ENCODE assay signal across 8 mouse cellular contexts in genomic region chr2:26908710-26909386, GRCm38 (mm10). TPM values are rescaled to one million over a fixed set of nuclear protein-coding genes. Genes with fewer than 3 reads are reported as not detected.
DNase-seq lines count a peak whose midpoint lies in the region; ATAC-seq lines count a peak whose summit lies in the region.

No protein-coding gene starts in this region.

- H3K4me2 ChIP-seq in kidney, embryonic 16.5 days (replicated peaks; ENCODE audit: low read depth, low read length): peak overlapping the region; percentile 71
- peak overlapping the region; percentile 83 for H3K4me2 ChIP-seq in embryonic facial prominence, embryonic 14.5 days (ENCODE audit: low read depth, low read length)
- H3K4me2 ChIP-seq in limb, embryonic 12.5 days: peak overlapping the region; percentile 100
- peak overlapping the region; percentile 67 for H3K4me2 ChIP-seq in stomach, embryonic 15.5 days

- H3K27ac ChIP-seq in kidney, embryonic 16.5 days (ENCODE audit: low read length): no peak overlapping the region
- H3K27ac ChIP-seq in embryonic facial prominence, embryonic 14.5 days (replicated peaks; ENCODE audit: low read depth, low read length): no peak overlapping the region
- no peak overlapping the region for H3K27ac ChIP-seq in limb, embryonic 12.5 days
- no peak overlapping the region for H3K27ac ChIP-seq in stomach, embryonic 15.5 days

- no peaks in the 10 kb centered on the region for H3K9me3 ChIP-seq in kidney, embryonic 16.5 days (ENCODE audit: low read length)
- no peaks in the 10 kb centered on the region for H3K9me3 ChIP-seq in embryonic facial prominence, embryonic 14.5 days (ENCODE audit: control insufficient read depth, low read length)
- H3K9me3 ChIP-seq in limb, embryonic 12.5 days: no peaks in the 10 kb centered on the region
- H3K9me3 ChIP-seq in stomach, embryonic 15.5 days: no peaks in the 10 kb centered on the region

- no peak for ATAC-seq in kidney, embryonic 16.5 days (ENCODE audit: low FRiP score, low TSS enrichment)
- ATAC-seq in embryonic facial prominence, embryonic 14.5 days (ENCODE audit: low read depth): no peak
- no peak for ATAC-seq in limb, embryonic 12.5 days (ENCODE audit: insufficient number of reproducible peaks, insufficient read depth, low FRiP score, low TSS enrichment, low read depth)
- ATAC-seq in stomach, embryonic 15.5 days (ENCODE audit: insufficient read depth, low FRiP score, low read depth): no peak

- H3K36me3 ChIP-seq in kidney, embryonic 16.5 days (ENCODE audit: insufficient read depth, low read length): peaks cover 54% of the 10 kb centered on the region
- H3K36me3 ChIP-seq in embryonic facial prominence, embryonic 14.5 days (ENCODE audit: control insufficient read depth, insufficient read depth, low read length): peaks cover 67% of the 10 kb centered on the region
- H3K36me3 ChIP-seq in limb, embryonic 12.5 days: peaks cover 75% of the 10 kb centered on the region
- peaks cover 37% of the 10 kb centered on the region for H3K36me3 ChIP-seq in stomach, embryonic 15.5 days

- peak overlapping the region; percentile 81 for H3K9ac ChIP-seq in kidney, embryonic 16.5 days (replicated peaks; ENCODE audit: low read length)
- H3K9ac ChIP-seq in embryonic facial prominence, embryonic 14.5 days (ENCODE audit: low read depth, low read length): peak overlapping the region; percentile 98
- peak overlapping the region; percentile 55; the same call in 1 of the 2 replicates for H3K9ac ChIP-seq in limb, embryonic 12.5 days (replicated peaks)
- no peak overlapping the region for H3K9ac ChIP-seq in stomach, embryonic 15.5 days

- peaks cover 35% of the 10 kb centered on the region for H3K4me1 ChIP-seq in kidney, embryonic 16.5 days (ENCODE audit: insufficient read depth, low read length)
- H3K4me1 ChIP-seq in embryonic facial prominence, embryonic 14.5 days (ENCODE audit: control insufficient read depth, insufficient read depth, low read length): peaks cover 16% of the 10 kb centered on the region
- H3K4me1 ChIP-seq in limb, embryonic 12.5 days (replicated peaks): peaks cover 34% of the 10 kb centered on the region
- peaks cover 23% of the 10 kb centered on the region for H3K4me1 ChIP-seq in stomach, embryonic 15.5 days

- 81% methylated on average over 18 of the region's 18 CpGs for WGBS in kidney, embryonic 16.5 days
- 76% methylated on average over 18 of the region's 18 CpGs for WGBS in embryonic facial prominence, embryonic 14.5 days
- WGBS in limb, embryonic 12.5 days: 84% methylated on average over 18 of the region's 18 CpGs
- WGBS in stomach, embryonic 15.5 days: 63% methylated on average over 18 of the region's 18 CpGs

- no peak for DNase-seq in kidney, postnatal 14 days
- DNase-seq in embryonic facial prominence, embryonic 14.5 days (ENCODE audit: low spot score): no peak
- no peak for DNase-seq in left cerebral cortex, adult 18-20 months (ENCODE audit: low spot score in 2 of 2)
- DNase-seq in spleen, postnatal 4 days (ENCODE audit: low spot score in 2 of 2): no peak
- DNase-seq in kidney, adult 11 months: no peak

- H3K4me3 ChIP-seq in kidney, embryonic 16.5 days (ENCODE audit: low read length): peak overlapping the region; percentile 77
- peak overlapping the region; percentile 85 for H3K4me3 ChIP-seq in embryonic facial prominence, embryonic 14.5 days (ENCODE audit: low read depth, low read length)
- peak overlapping the region; percentile 85 for H3K4me3 ChIP-seq in limb, embryonic 12.5 days (replicated peaks)
- peak overlapping the region; percentile 65 for H3K4me3 ChIP-seq in stomach, embryonic 15.5 days (replicated peaks)

- H3K27me3 ChIP-seq in kidney, embryonic 16.5 days (ENCODE audit: insufficient read depth, low read length): no peaks in the 10 kb centered on the region
- H3K27me3 ChIP-seq in embryonic facial prominence, embryonic 14.5 days (replicated peaks; ENCODE audit: control insufficient read depth, insufficient read depth, low read length): no peaks in the 10 kb centered on the region
- H3K27me3 ChIP-seq in limb, embryonic 12.5 days: no peaks in the 10 kb centered on the region
- no peaks in the 10 kb centered on the region for H3K27me3 ChIP-seq in stomach, embryonic 15.5 days (replicated peaks)

RNA-seq across cellular contexts. Expression of gene Med22, which starts 1.6 kb away (rescaled TPM):
- polyA plus RNA-seq in kidney, embryonic 16.5 days (2015; fragmentation: Nextera tagmentation; extraction: Ambion mirVana): 62.6 and 62.9 TPM in 2 replicates
- polyA plus RNA-seq in embryonic facial prominence, embryonic 14.5 days (2014; fragmentation: Nextera tagmentation; extraction: Ambion mirVana): 30.6 and 36.3 TPM in 2 replicates
- 62.4 and 66.5 TPM in 2 replicates for polyA plus RNA-seq in limb, embryonic 12.5 days (2016; fragmentation: Nextera tagmentation; extraction: Ambion mirVana)
- polyA plus RNA-seq in stomach, embryonic 15.5 days (2015; fragmentation: Nextera tagmentation; extraction: Ambion mirVana): 40.3 and 45.7 TPM in 2 replicates
- 10 to 100 TPM; 42.5 to 49.2 TPM for total RNA-seq in left cerebral cortex, adult 18-20 months (2021)

RNA-seq across cellular contexts. Expression of gene Rpl7a, which starts 1.7 kb away (rescaled TPM):
- 574 and 624 TPM in 2 replicates for polyA plus RNA-seq in kidney, embryonic 16.5 days (2015; fragmentation: Nextera tagmentation; extraction: Ambion mirVana)
- polyA plus RNA-seq in embryonic facial prominence, embryonic 14.5 days (2014; fragmentation: Nextera tagmentation; extraction: Ambion mirVana): 667 and 701 TPM in 2 replicates
- 600 and 634 TPM in 2 replicates for polyA plus RNA-seq in limb, embryonic 12.5 days (2016; fragmentation: Nextera tagmentation; extraction: Ambion mirVana)
- 494 and 609 TPM in 2 replicates for polyA plus RNA-seq in stomach, embryonic 15.5 days (2015; fragmentation: Nextera tagmentation; extraction: Ambion mirVana)
- 100 to 1,000 TPM; 228 to 233 TPM for total RNA-seq in left cerebral cortex, adult 18-20 months (2021)

RNA-seq across cellular contexts. Expression of gene Surf6, which starts 6.2 kb away (rescaled TPM):
- 34.2 and 34.7 TPM in 2 replicates for polyA plus RNA-seq in kidney, embryonic 16.5 days (2015; fragmentation: Nextera tagmentation; extraction: Ambion mirVana)
- polyA plus RNA-seq in embryonic facial prominence, embryonic 14.5 days (2014; fragmentation: Nextera tagmentation; extraction: Ambion mirVana): 14.4 and 15.4 TPM in 2 replicates
- polyA plus RNA-seq in limb, embryonic 12.5 days (2016; fragmentation: Nextera tagmentation; extraction: Ambion mirVana): 33.5 and 36.2 TPM in 2 replicates
- 24.9 and 25.2 TPM in 2 replicates for polyA plus RNA-seq in stomach, embryonic 15.5 days (2015; fragmentation: Nextera tagmentation; extraction: Ambion mirVana)
- total RNA-seq in left cerebral cortex, adult 18-20 months (2021): 10 to 100 TPM; 27.1 to 29.1 TPM

RNA-seq across cellular contexts. Expression of gene Surf2, which starts 7.3 kb away (rescaled TPM):
- 46.6 and 52.2 TPM in 2 replicates for polyA plus RNA-seq in kidney, embryonic 16.5 days (2015; fragmentation: Nextera tagmentation; extraction: Ambion mirVana)
- 31.2 and 34.3 TPM in 2 replicates for polyA plus RNA-seq in embryonic facial prominence, embryonic 14.5 days (2014; fragmentation: Nextera tagmentation; extraction: Ambion mirVana)
- 45.5 and 48.3 TPM in 2 replicates for polyA plus RNA-seq in limb, embryonic 12.5 days (2016; fragmentation: Nextera tagmentation; extraction: Ambion mirVana)
- 40.4 and 40.8 TPM in 2 replicates for polyA plus RNA-seq in stomach, embryonic 15.5 days (2015; fragmentation: Nextera tagmentation; extraction: Ambion mirVana)
- 10 to 100 TPM; 35.3 to 39.9 TPM for total RNA-seq in left cerebral cortex, adult 18-20 months (2021)

RNA-seq across cellular contexts. Expression of gene Surf1, which starts 7.5 kb away (rescaled TPM):
- 61.0 and 63.9 TPM in 2 replicates for polyA plus RNA-seq in kidney, embryonic 16.5 days (2015; fragmentation: Nextera tagmentation; extraction: Ambion mirVana)
- polyA plus RNA-seq in embryonic facial prominence, embryonic 14.5 days (2014; fragmentation: Nextera tagmentation; extraction: Ambion mirVana): 42.9 and 50.8 TPM in 2 replicates
- polyA plus RNA-seq in limb, embryonic 12.5 days (2016; fragmentation: Nextera tagmentation; extraction: Ambion mirVana): 53.7 and 54.2 TPM in 2 replicates
- 62.1 and 65.7 TPM in 2 replicates for polyA plus RNA-seq in stomach, embryonic 15.5 days (2015; fragmentation: Nextera tagmentation; extraction: Ambion mirVana)
- total RNA-seq in left cerebral cortex, adult 18-20 months (2021): 100 to 1,000 TPM; 106 to 118 TPM
